Mouse (Mus musculus) lung, embryonic 14.5 days (tissue): ENCODE measurements at regions not wholly inside any gene's neighbourhood (a gene's known extent, or its start where the extent isn't known, plus 50 kb on each side); places are given as distances from the start of the nearest gene placed in this dataset.

ENCODE experiments used
- ATAC-seq: fragments of 200-750 bp; cut with Nextera tagmentation; 2 replicates; pipeline ENCODE4 v1.8.0; 2017; ENCODE audit warnings: mild to moderate bottlenecking, moderate TSS enrichment, moderate library complexity; ENCODE audit not compliant: insufficient read depth
- DNase-seq: peaks from one replicate; pipeline ENCODE4 v3.0.0-alpha.2; 2015
- H3K27ac ChIP-seq: fragments of 300-500 bp; sonication (generic); 2 replicates; pipeline ENCODE4 v1.5.1; 2014; ENCODE audit warnings: low read depth, mild to moderate bottlenecking, moderate library complexity
- H3K27me3 ChIP-seq: fragments of 300-500 bp; sonication (generic); 2 replicates; pipeline ENCODE4 v1.6.1; 2014; ENCODE audit warnings: low read length, control low read depth; ENCODE audit not compliant: insufficient read depth
- H3K36me3 ChIP-seq: fragments of 300-500 bp; sonication (generic); 2 replicates; pipeline ENCODE4 v1.6.1; 2014; ENCODE audit warnings: control low read depth; ENCODE audit not compliant: insufficient read depth
- H3K4me1 ChIP-seq: fragments of 300-500 bp; sonication (generic); 2 replicates; pipeline ENCODE4 v1.6.1; 2014; ENCODE audit warnings: antibody characterized with exemption, control low read depth; ENCODE audit not compliant: insufficient read depth
- H3K4me2 ChIP-seq: fragments of 300-500 bp; sonication (generic); 2 replicates; pipeline ENCODE4 v1.6.1; 2014; ENCODE audit warnings: mild to moderate bottlenecking
- H3K4me3 ChIP-seq: fragments of 300-500 bp; sonication (generic); 2 replicates; pipeline ENCODE4 v1.5.1; 2014; ENCODE audit warnings: low read depth, low read length
- H3K9ac ChIP-seq: fragments of 300-500 bp; sonication (generic); 2 replicates; pipeline ENCODE4 v1.6.1; 2014
- H3K9me3 ChIP-seq: fragments of 300-500 bp; sonication (generic); 2 replicates; pipeline ENCODE4 v1.6.1; 2016; ENCODE audit warnings: low read depth, low read length, control low read depth
- CTCF ChIP-seq: IDR thresholded peaks from 2 replicates; pipeline ENCODE4 v1.5.1; 2016; ENCODE audit warnings: antibody characterized with exemption, low read depth
- WGBS: fragments of 180-500 bp; shearing (Covaris S2); extraction: QIAGEN DNeasy Blood & Tissue Kit; methylation state at CpG from one replicate; pipeline ENCODE4 v1.1.7; 2014; 5-methylcytosine and 5-hydroxymethylcytosine counted together

DNA sequence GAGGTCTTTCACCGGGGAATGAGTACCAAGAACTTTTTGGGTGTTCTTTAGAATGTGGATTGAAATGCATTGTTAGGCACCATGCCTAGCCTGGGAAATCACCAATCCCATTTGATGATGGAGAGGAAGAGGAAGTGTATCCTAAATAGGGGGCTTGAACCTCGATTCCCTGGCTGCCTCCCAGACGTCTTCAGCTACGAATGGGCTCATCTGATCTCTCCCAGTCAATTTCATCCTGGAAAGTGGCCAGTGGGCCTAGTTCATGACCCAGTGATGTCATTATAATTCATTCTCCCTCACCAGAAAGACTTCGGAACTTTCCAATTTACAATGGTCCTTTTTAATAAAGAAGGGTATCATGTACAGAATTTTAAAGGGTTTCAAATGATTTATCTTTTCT, 102.1 kb downstream of the Gm10295 start:
- Histone ChIP-seq H3K4me3 (no peak overlapping the region), H3K9me3 (no peaks in the 10 kb centered on the region), H3K36me3 (no peaks in the 10 kb centered on the region), H3K4me2 (no peak overlapping the region), H3K9ac (no peak overlapping the region), H3K27me3 (no peaks in the 10 kb centered on the region), H3K27ac (no peak overlapping the region), H3K4me1 (peaks cover 6% of the 10 kb centered on the region; the same call in 1 of the 2 replicates)
- TF ChIP-seq CTCF = no peak
- WGBS = 17% methylated on average over 5 of the region's 5 CpGs
- ATAC-seq (peak; percentile 75), DNase-seq (peak; percentile 91)

DNA sequence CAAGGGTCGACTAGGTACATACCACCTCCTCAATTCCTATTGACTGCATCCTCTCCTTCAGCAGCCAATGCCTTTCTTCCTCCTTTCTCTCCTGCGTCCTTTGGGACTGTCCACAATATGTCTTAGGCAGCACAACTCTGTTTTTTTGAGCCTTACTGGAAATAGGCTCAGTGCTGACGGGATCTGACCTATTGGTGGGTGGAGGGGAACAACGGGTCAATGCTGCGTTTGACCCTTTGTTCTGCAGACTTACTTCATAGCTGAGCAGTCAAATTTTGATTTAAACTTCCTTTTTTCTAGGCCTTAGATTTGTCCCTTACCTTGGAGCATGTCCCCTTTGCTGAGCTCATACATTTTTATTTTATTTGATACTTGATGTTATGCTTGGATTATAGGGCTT, 103.4 kb downstream of the Gm10295 start:
- 72% methylated on average over 5 of the region's 5 CpGs for WGBS
- no peak for ATAC-seq
- no peak overlapping the region for H3K4me3 ChIP-seq
- no peaks in the 10 kb centered on the region for H3K9me3 ChIP-seq
- no peak overlapping the region for H3K27ac ChIP-seq
- H3K36me3 ChIP-seq = no peaks in the 10 kb centered on the region
- H3K27me3 ChIP-seq = no peaks in the 10 kb centered on the region
- no peak for TF ChIP-seq CTCF
- H3K4me2 ChIP-seq = no peak overlapping the region
- no peak overlapping the region for H3K9ac ChIP-seq
- peaks cover 6% of the 10 kb centered on the region; the same call in 1 of the 2 replicates for H3K4me1 ChIP-seq
- DNase-seq = no peak

DNA sequence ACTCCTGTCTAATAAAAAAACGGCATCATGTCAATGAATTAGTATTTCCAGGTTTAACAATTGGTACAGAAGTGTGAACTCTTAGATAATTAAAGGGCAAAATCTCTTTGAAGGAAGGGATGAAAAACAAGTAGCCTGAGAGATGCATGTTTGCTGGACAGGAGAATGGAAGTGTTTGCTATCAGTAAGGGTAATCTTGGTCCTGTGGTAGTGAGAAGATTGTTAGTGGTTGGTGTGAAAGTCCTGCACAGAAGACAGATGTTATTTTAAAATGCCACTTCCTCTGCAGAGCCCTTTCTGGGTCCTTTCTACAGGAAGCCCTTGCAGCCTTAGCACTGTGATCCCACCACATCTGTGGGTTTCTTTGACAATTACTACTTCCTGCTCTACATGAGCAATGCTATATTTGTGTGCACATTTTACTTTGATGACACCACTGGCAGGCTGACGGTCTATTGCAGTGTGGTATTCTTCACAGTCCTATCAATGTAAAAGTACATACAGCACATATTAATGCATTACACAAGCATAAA, 108.8 kb downstream of the Gm10295 start:
- H3K9me3 ChIP-seq = no peaks in the 10 kb centered on the region
- H3K27me3 ChIP-seq = no peaks in the 10 kb centered on the region
- DNase-seq (no peak), ATAC-seq (no peak)
- WGBS = 69% methylated on average over 2 of the region's 2 CpGs
- H3K4me2 ChIP-seq = no peak overlapping the region
- no peak overlapping the region for H3K27ac ChIP-seq
- no peaks in the 10 kb centered on the region for H3K36me3 ChIP-seq
- H3K9ac ChIP-seq = no peak overlapping the region
- H3K4me3 ChIP-seq = no peak overlapping the region
- TF ChIP-seq CTCF = no peak
- H3K4me1 ChIP-seq = no peaks in the 10 kb centered on the region

DNA sequence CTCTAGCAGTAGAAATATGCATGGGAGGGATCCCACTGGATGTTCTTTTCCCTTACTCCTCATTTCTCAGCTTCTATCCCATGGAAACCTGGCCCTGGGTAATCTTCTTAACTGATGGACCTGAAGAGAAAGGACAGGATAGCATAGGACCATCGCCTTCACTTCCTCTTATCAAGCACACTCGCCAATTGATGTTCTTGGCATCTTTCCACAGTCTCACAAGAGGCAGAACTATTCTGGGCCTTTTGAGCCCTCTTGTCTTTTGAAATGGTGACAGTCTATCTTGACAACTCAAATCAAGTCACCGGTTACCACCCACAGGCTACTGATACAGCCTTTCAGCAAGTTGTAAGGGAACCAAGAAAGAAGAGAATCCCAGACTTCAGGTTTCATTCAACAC, 112.1 kb downstream of the Gm10295 start:
- H3K9ac ChIP-seq = no peak overlapping the region
- H3K9me3 ChIP-seq = no peaks in the 10 kb centered on the region
- H3K4me1 ChIP-seq = peaks cover 16% of the 10 kb centered on the region
- ATAC-seq (no peak), DNase-seq (peak; percentile 38)
- H3K4me2 ChIP-seq = no peak overlapping the region
- 45% methylated on average over 3 of the region's 3 CpGs for WGBS
- TF ChIP-seq CTCF = no peak
- H3K27ac ChIP-seq = no peak overlapping the region
- H3K4me3 ChIP-seq = no peak overlapping the region
- no peaks in the 10 kb centered on the region for H3K36me3 ChIP-seq
- H3K27me3 ChIP-seq = no peaks in the 10 kb centered on the region

DNA sequence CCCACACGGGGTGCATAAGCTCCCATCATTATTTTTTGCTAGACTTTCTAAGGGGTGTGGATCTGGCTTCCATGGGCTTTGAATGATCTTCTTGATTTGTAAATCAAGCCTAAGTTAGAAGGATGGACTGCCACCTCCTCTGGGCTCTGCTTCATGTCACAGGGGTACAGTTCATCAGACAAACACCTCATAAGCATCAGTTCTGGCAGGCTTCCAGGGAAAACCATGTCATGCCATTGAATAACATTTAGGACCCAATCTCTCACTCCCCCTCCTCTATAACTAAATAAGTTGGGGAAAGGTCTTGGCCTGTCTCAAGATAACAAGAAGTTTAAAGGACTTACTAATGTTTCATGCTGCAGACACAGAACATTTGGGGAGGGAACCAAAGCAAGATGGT, 115.0 kb downstream of the Gm10295 start:
- H3K36me3 ChIP-seq = no peaks in the 10 kb centered on the region
- TF ChIP-seq CTCF = no peak
- no peak overlapping the region for H3K4me3 ChIP-seq
- no peaks in the 10 kb centered on the region for H3K9me3 ChIP-seq
- DNase-seq = peak; percentile 86
- no peak overlapping the region for H3K9ac ChIP-seq
- 36% methylated on average over 1 of the region's 1 CpGs for WGBS
- no peaks in the 10 kb centered on the region for H3K27me3 ChIP-seq
- no peak overlapping the region for H3K4me2 ChIP-seq
- peak; percentile 64 for ATAC-seq
- peaks cover 36% of the 10 kb centered on the region for H3K4me1 ChIP-seq
- peak overlapping the region; percentile 39; the same call in 1 of the 2 replicates for H3K27ac ChIP-seq

DNA sequence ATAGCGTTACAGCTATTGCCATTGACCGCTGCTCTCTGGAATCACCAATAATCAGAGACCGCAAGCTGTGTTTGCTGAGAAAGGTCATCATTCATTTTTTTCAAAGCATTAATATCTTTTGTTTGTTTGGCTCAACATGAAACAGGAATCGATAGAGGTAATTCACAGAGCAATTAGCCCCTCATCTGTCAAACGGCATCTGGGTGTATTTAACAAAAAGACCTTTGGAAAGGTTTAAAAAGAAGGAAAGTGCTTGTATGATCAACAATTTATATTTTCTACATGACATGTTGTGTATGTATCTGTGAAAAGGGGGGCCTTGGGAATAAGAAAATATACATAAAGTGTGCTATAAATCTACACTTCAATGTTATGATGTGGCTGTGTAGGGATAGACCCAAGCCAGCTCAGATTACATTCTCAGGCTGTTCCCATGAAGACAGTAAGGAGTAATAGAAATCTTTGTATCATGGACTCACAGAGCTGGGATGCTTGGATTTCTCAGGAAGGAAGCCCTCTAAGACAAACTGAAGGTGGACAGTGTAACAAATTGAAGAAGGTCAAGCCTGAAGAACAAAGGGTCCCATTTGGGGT, 117.0 kb downstream of the Gm10295 start:
- WGBS = 19% methylated on average over 5 of the region's 5 CpGs
- Histone ChIP-seq H3K27ac (peak overlapping the region; percentile 83), H3K4me3 (no peak overlapping the region), H3K9ac (no peak overlapping the region), H3K27me3 (no peaks in the 10 kb centered on the region), H3K36me3 (no peaks in the 10 kb centered on the region), H3K9me3 (no peaks in the 10 kb centered on the region), H3K4me1 (peaks cover 46% of the 10 kb centered on the region), H3K4me2 (peak overlapping the region; percentile 51)
- ATAC-seq (peak; percentile 59), DNase-seq (peak; percentile 71)
- TF ChIP-seq CTCF = no peak

DNA sequence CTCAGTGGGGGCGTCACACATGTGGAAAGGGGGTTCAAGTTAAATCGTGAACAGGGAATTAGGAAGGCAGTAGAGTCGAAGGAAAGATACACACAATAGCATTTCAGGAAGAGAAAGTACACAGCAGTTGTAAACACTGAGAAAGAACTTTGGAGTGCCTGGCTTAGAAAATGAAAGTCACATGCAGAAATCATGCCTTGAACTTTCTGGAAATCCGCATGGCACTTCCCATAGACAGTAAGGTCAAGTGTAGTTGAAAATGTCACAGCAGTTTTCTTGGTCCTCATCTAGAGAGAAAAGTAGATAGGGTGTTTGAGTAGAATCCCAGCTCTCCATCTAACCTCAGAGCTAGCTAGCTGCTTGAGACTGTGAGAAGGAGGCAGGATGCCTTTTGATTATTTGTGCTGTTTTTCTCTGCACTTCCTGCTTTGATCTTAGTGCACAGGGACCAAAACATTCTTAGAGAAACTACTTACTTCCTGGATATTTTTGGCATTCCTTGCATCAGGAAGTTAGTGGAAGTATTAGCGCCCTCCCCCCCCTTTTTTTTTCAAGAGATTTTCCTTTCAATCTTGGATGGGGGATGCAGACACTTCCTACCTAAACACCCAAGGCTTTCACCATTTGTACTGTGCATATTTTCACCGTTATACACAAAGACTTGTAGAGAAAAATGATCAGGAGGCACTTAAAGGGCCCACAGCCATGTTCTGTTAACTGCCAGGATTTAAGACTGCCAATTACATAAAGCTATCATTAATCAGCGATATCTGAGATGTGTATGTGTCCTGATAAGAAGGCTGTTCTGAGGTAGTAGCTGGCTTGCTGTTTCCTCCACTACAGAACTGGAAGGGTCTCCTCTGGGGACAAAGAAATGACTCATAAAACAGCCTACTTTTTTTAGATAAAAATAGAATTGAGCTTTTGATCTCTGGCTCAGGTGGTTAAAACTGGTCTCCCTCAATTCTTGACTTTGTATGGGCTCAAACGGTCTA, 118.2 kb downstream of the Gm10295 start:
- Histone ChIP-seq H3K36me3 (no peaks in the 10 kb centered on the region), H3K4me3 (no peak overlapping the region), H3K27ac (peak overlapping the region; percentile 83), H3K9me3 (no peaks in the 10 kb centered on the region), H3K9ac (no peak overlapping the region), H3K4me1 (peaks cover 46% of the 10 kb centered on the region), H3K4me2 (no peak overlapping the region), H3K27me3 (no peaks in the 10 kb centered on the region)
- ATAC-seq (no peak), DNase-seq (peak; percentile 63)
- TF ChIP-seq CTCF = no peak
- WGBS = 39% methylated on average over 8 of the region's 8 CpGs
